Mouse (Mus musculus) kidney, embryonic 16.5 days (tissue): Measurements from ENCODE around the gene Frmd5. TPM values are rescaled to one million over a fixed set of nuclear protein-coding genes. Genes with fewer than 3 reads are reported as not detected.

ENCODE experiments used
- ATAC-seq: fragments of 200-750 bp; cut with Nextera tagmentation; 2 replicates; pipeline ENCODE4 v1.8.0; 2017; ENCODE audit warnings: moderate TSS enrichment; ENCODE audit not compliant: low FRiP score, low TSS enrichment
- H3K27ac ChIP-seq: fragments of 300-500 bp; sonication (generic); 2 replicates; pipeline ENCODE4 v1.5.1; 2014; ENCODE audit warnings: low read length
- H3K27me3 ChIP-seq: fragments of 300-500 bp; sonication (generic); 2 replicates; pipeline ENCODE4 v1.6.1; 2014; ENCODE audit warnings: low read length, control low read depth, mixed read lengths; ENCODE audit not compliant: insufficient read depth
- H3K36me3 ChIP-seq: fragments of 300-500 bp; sonication (generic); 2 replicates; pipeline ENCODE4 v1.6.1; 2014; ENCODE audit warnings: low read length, control low read depth, mixed read lengths; ENCODE audit not compliant: insufficient read depth
- H3K4me1 ChIP-seq: fragments of 300-500 bp; sonication (generic); 2 replicates; pipeline ENCODE4 v1.6.1; 2014; ENCODE audit warnings: low read length, control low read depth, mixed read lengths; ENCODE audit not compliant: insufficient read depth
- H3K4me2 ChIP-seq: fragments of 300-500 bp; sonication (generic); replicated peaks from 2 replicates; pipeline ENCODE4 v1.6.1; 2014; ENCODE audit warnings: low read depth, low read length
- H3K4me3 ChIP-seq: fragments of 300-500 bp; sonication (generic); 2 replicates; pipeline ENCODE4 v1.5.1; 2014; ENCODE audit warnings: mild to moderate bottlenecking, low read length
- H3K9ac ChIP-seq: fragments of 300-500 bp; sonication (generic); replicated peaks from 2 replicates; pipeline ENCODE4 v1.6.1; 2014; ENCODE audit warnings: low read length
- H3K9me3 ChIP-seq: fragments of 300-500 bp; sonication (generic); 2 replicates; pipeline ENCODE4 v1.6.1; 2016; ENCODE audit warnings: low read length, control low read depth
- WGBS: fragments of 180-500 bp; shearing (Covaris S2); extraction: QIAGEN DNeasy Blood & Tissue Kit; methylation state at CpG from one replicate; pipeline ENCODE4 v1.1.7; 2014; 5-methylcytosine and 5-hydroxymethylcytosine counted together
- polyA plus RNA-seq: library from polyadenylated mRNA; unstranded; fragments of >200 nt; fragmentation: Nextera tagmentation; extraction: Ambion mirVana; gene quantifications from 2 replicates; pipeline ENCODE4 v1.2.1, GENCODE M21; 2015

Gene Frmd5
- polyA plus RNA-seq, 1 experiment from 2014 or later, result 1.8 TPM

DNA sequence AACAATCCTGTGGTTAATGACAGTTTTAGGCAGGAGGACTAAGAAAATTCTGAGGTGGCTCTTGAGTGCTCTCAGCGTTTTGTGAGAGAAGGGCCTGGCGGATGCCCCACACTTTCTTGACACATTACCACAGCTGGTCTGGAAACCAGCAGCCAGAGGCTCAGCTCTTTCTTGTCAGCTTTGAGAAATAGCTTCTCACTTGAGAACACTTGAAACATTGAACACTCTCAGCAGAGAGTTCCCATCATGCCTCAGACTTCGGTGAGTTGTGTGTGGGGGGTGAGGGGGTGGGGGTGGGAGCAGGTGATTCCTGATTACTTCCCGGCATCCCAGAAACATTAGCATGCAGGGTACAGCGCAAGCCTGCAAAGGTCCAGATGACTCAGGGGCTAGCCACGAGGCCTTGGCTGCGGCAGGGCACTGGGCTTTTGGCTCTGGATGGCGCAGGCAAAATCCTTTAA lies 231.1 kb downstream of the Frmd5 start:
- no peak overlapping the region for H3K27ac ChIP-seq
- 54% methylated on average over 8 of the region's 8 CpGs for WGBS
- ATAC-seq, result no peak
- no peaks in the 10 kb centered on the region for H3K27me3 ChIP-seq
- no peak overlapping the region for H3K4me3 ChIP-seq
- no peak overlapping the region for H3K9ac ChIP-seq
- no peaks in the 10 kb centered on the region for H3K9me3 ChIP-seq
- no peak overlapping the region for H3K4me2 ChIP-seq
- no peaks in the 10 kb centered on the region for H3K36me3 ChIP-seq
- H3K4me1 ChIP-seq, result no peaks in the 10 kb centered on the region

DNA sequence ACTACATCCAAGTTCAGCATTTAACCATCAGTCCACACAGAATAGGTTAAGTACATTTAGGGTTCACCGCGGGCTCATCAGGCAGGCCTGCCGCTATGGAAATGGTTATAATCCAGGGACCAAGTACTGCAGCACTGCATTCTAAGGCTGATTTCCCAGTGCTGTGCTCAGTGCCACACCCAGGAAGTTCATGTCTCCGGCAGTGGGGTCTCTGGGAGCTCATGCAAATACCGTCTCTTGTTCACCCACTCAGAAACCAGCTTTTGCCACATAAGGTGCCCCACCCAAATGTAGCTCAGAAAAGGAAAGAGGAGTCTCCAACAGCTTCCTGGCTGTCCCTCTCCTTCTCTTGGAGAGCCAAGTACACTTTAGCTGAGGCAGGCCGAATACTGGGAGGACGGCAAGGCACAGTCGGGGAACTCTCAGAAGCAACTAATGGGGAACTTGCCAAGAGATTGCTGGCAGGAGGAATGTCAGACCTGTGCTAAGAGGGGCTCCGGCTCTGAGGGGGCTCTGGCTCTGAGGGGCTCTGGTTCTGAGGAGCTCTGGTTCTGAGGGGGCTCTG lies 232.7 kb downstream of the Frmd5 start:
- 70% methylated on average over 9 of the region's 9 CpGs for WGBS
- no peaks in the 10 kb centered on the region for H3K9me3 ChIP-seq
- ATAC-seq, result no peak
- no peak overlapping the region for H3K27ac ChIP-seq
- H3K36me3 ChIP-seq, result no peaks in the 10 kb centered on the region
- H3K9ac ChIP-seq, result no peak overlapping the region
- no peaks in the 10 kb centered on the region for H3K4me1 ChIP-seq
- H3K4me2 ChIP-seq, result no peak overlapping the region
- no peaks in the 10 kb centered on the region for H3K27me3 ChIP-seq
- H3K4me3 ChIP-seq, result no peak overlapping the region

DNA sequence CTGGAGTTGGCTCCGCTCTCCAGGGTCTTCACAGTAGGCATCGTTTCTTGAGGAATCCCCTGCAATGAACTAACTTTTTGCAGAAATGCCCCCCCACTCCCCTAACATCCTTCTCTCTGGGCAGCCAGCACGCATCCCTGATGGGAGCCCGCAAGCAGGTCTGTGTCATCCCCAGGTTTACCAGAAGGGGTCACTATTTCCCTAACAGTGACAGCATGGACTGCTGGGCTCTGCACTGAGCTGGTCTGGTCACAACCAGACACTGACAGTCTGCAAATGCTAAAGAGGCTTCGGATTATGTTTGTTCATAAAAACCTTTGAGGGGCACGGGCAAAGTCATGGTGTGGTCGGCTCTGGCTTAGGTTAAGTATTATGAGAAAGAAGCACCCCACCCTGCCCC lies 235.1 kb downstream of the Frmd5 start:
- Histone ChIP-seq H3K9ac (no peak overlapping the region), H3K27me3 (no peaks in the 10 kb centered on the region), H3K27ac (no peak overlapping the region), H3K4me2 (no peak overlapping the region), H3K4me1 (no peaks in the 10 kb centered on the region), H3K4me3 (no peak overlapping the region), H3K9me3 (no peaks in the 10 kb centered on the region), H3K36me3 (no peaks in the 10 kb centered on the region)
- 13% methylated on average over 7 of the region's 7 CpGs for WGBS
- ATAC-seq, result peak; percentile 88

DNA sequence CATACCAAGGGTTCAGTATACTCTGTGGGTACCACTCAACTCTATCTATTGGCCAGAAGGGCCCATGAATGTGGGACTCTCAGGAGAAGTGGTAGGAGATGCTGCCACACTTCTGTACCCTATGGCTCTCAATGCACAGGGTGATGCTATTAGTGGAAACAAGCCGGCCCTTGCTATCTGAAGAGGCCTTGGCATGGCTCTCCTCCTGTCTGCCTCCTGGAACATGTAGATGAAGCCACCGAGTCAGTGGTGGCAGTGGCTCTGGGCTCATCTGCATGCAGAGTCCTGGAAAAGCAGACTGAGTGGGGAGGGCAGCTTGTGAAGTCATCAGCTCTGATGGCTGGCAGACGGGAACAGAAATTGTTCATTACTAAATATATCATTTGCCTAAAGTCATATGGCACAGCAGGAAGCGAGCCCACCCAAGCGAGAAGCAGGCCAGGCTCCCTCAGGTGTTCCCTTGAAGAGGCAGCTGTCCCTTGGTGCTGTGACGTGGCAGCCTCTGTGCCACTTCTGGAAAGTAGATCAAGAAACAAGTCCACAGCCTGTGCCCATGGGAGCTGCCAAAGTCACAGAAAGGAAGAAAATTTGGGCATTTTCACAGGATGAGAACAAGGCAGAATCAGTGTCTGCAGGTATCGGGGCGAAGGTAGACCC lies 235.8 kb downstream of the Frmd5 start:
- Histone ChIP-seq H3K4me2 (no peak overlapping the region), H3K27ac (no peak overlapping the region), H3K27me3 (no peaks in the 10 kb centered on the region), H3K36me3 (no peaks in the 10 kb centered on the region), H3K9ac (no peak overlapping the region), H3K9me3 (no peaks in the 10 kb centered on the region), H3K4me3 (no peak overlapping the region), H3K4me1 (no peaks in the 10 kb centered on the region)
- no peak for ATAC-seq
- WGBS, result 81% methylated on average over 8 of the region's 8 CpGs

DNA sequence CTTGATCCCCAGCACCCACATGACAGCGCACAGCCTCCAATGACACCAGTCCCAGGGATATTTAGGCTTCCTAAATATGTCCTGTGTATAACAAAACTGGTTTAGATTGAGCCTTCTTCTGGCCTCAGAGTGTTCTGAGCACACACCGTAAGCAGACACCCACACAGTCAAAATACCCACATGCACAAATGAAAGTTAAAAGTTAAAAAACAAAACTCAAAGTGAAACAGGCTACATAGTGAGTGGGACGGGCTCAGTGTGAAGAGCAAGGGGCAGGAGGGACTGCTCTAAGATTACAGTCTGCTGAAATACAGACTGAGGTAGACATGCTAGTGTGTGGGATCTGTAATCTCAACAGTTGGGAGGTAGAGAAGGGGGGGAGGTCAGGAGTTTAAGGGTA lies 236.8 kb downstream of the Frmd5 start:
- H3K4me1 ChIP-seq, result no peaks in the 10 kb centered on the region
- no peaks in the 10 kb centered on the region for H3K9me3 ChIP-seq
- no peak overlapping the region for H3K9ac ChIP-seq
- no peaks in the 10 kb centered on the region for H3K36me3 ChIP-seq
- ATAC-seq, result no peak
- H3K27ac ChIP-seq, result no peak overlapping the region
- no peak overlapping the region for H3K4me3 ChIP-seq
- WGBS, result 72% methylated on average over 3 of the region's 3 CpGs
- H3K27me3 ChIP-seq, result no peaks in the 10 kb centered on the region
- H3K4me2 ChIP-seq, result no peak overlapping the region

DNA sequence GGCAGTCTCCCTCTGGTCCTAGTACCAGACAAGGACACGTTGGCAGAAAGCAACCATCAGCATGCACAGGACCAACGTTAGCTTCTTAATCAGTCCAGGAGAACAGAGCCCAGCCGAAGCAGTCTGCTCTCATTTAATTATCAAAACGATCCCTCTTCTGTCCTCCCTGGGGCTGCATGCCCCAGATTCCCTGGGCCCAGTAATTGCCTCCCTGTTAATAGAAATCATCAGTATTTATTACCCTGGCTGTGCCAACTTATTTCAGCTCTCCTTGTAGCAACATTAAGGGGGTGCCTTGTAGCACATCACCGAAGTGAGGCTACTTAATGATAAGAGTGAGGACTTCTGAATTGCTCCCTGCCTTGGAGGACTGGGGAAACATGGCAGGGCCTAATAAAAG lies 241.0 kb downstream of the Frmd5 start:
- Histone ChIP-seq H3K27me3 (no peaks in the 10 kb centered on the region), H3K36me3 (no peaks in the 10 kb centered on the region), H3K4me2 (no peak overlapping the region), H3K9me3 (no peaks in the 10 kb centered on the region), H3K9ac (no peak overlapping the region), H3K4me3 (no peak overlapping the region), H3K27ac (no peak overlapping the region), H3K4me1 (no peaks in the 10 kb centered on the region)
- 60% methylated on average over 5 of the region's 5 CpGs for WGBS
- no peak for ATAC-seq

DNA sequence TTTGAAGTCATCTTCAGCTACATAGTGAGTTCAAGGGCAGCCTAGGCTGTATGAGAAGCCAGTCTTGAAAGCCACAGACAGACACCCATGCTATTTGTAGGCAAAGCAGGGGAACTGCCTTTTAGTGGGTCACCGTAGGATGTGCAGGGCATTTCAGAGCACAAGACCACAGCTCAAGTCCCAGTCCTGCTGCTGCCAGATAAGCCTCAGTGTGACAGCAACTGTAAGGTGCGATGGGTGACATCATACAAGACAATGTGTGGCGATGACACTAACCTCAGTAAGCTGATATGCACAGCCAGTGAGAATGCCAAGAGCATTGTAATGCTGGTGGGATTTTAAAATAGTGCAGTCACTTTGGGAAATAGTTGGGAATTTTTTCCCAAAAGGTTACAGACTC lies 243.8 kb downstream of the Frmd5 start:
- Histone ChIP-seq H3K36me3 (no peaks in the 10 kb centered on the region), H3K4me1 (no peaks in the 10 kb centered on the region), H3K4me2 (no peak overlapping the region), H3K4me3 (no peak overlapping the region), H3K27me3 (no peaks in the 10 kb centered on the region), H3K27ac (no peak overlapping the region), H3K9ac (no peak overlapping the region), H3K9me3 (no peaks in the 10 kb centered on the region)
- no peak for ATAC-seq
- WGBS, result 96% methylated on average over 3 of the region's 3 CpGs

DNA sequence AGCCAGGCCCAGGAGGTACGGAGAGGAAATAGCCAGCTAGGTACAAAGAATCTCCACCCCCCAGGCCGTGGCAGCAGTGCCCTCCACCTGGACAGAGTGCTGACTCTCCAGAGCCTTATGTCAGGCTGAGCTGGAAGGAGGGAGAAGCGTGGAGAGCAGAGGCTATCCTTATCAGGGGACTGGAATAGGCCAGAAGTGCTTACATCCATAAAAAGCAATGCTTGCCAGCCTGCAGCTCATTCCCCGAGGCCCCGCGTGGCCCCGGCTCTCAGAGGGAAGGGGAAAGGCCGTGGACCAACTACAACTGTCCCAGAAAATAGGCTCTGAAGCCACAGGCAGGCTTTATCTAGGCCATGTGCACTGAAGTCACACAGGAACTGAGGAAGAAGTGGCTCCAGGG lies 255.6 kb downstream of the Frmd5 start:
- H3K4me1 ChIP-seq, result no peaks in the 10 kb centered on the region
- no peak overlapping the region for H3K4me2 ChIP-seq
- H3K9ac ChIP-seq, result no peak overlapping the region
- no peak for ATAC-seq
- no peak overlapping the region for H3K4me3 ChIP-seq
- H3K27ac ChIP-seq, result no peak overlapping the region
- peaks cover 2% of the 10 kb centered on the region; the same call in 1 of the 2 replicates for H3K36me3 ChIP-seq
- no peaks in the 10 kb centered on the region for H3K9me3 ChIP-seq
- H3K27me3 ChIP-seq, result no peaks in the 10 kb centered on the region
- WGBS, result 73% methylated on average over 8 of the region's 8 CpGs

DNA sequence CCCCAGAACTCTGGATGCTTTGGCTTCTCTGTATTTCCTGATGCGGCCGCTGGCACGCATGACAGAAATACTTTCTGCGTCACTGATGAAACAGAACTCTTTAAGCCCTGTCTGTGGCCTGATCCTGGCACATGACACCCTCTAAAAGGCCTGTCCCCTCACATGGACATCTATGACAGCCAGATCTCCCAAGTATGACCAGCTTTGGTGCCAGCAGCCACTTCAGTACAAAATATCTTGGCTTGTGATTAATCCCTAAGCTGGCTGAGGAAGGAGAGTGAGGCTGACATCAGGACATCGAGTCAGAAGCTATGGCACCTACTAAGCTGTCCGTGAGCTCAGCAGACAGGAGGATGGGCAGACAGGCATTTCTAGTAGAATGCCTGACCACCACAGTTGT lies 257.3 kb downstream of the Frmd5 start:
- H3K4me1 ChIP-seq, result no peaks in the 10 kb centered on the region
- no peaks in the 10 kb centered on the region for H3K27me3 ChIP-seq
- peaks cover 8% of the 10 kb centered on the region; the same call in 1 of the 2 replicates for H3K36me3 ChIP-seq
- 93% methylated on average over 6 of the region's 6 CpGs for WGBS
- H3K27ac ChIP-seq, result no peak overlapping the region
- no peaks in the 10 kb centered on the region for H3K9me3 ChIP-seq
- ATAC-seq, result no peak
- H3K9ac ChIP-seq, result no peak overlapping the region
- no peak overlapping the region for H3K4me3 ChIP-seq
- H3K4me2 ChIP-seq, result no peak overlapping the region

DNA sequence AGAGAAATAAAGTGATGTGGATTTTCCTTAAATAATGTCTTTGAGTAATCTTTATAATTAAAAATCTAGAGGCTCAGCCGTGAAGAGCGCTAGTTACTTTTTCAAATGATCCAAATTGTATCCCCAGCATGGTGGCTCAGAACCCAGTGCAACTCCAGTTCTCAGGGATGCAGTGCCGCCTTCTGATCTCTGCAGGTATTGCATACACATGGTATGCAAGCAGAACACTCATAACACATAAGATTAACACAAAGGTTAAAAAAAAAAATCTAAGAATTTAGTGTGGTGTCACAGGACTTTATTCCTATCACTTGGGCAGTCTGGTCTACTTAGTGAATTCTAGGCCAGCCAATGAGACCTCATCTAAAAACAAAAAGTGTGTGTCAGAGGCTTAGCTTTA lies 262.1 kb downstream of the Frmd5 start:
- WGBS, result 93% methylated on average over 3 of the region's 3 CpGs
- H3K4me2 ChIP-seq, result no peak overlapping the region
- no peak overlapping the region for H3K27ac ChIP-seq
- no peaks in the 10 kb centered on the region for H3K9me3 ChIP-seq
- no peak for ATAC-seq
- no peak overlapping the region for H3K4me3 ChIP-seq
- H3K27me3 ChIP-seq, result no peaks in the 10 kb centered on the region
- no peaks in the 10 kb centered on the region for H3K4me1 ChIP-seq
- peaks cover 30% of the 10 kb centered on the region for H3K36me3 ChIP-seq
- no peak overlapping the region for H3K9ac ChIP-seq
